ENCODE assay signal across 16 mouse cellular contexts in genomic region chr2:60730929-60731328, GRCm38 (mm10). TPM values are rescaled to one million over a fixed set of nuclear protein-coding genes. Genes with fewer than 3 reads are reported as not detected.
DNase-seq lines count a peak whose midpoint lies in the region; ATAC-seq and TF ChIP-seq lines count a peak whose summit lies in the region.
"Had no signal": no experiment of that assay in that cellular context is flagged by ENCODE, and none has a peak within 500 bp of the region (broad histone marks: within the 10 kb centered on the region; RNA-seq: fewer than 3 reads in every experiment).

No protein-coding gene starts in this region.

- TF ChIP-seq CTCF in spleen, adult 2 months (IDR thresholded peaks at IDR 0.05; ENCODE audit: extremely low read depth, insufficient read depth, insufficient read length, insufficient replicate concordance): 0 out of 2 replicates have a peak, but pooled peaks have one; percentile 14

- H3K4me1 ChIP-seq in kidney, embryonic 16.5 days (ENCODE audit: insufficient read depth, low read length): peaks cover 19% of the 10 kb centered on the region
- peaks cover 15% of the 10 kb centered on the region for H3K4me1 ChIP-seq in kidney, embryonic 14.5 days (ENCODE audit: control insufficient read depth, insufficient read depth, low read length)
- H3K4me1 ChIP-seq in spleen, adult 2 months (ENCODE audit: control insufficient read depth, insufficient read depth, insufficient read length): peaks cover 3% of the 10 kb centered on the region; the same call in 1 of the 2 replicates
- H3K4me1 ChIP-seq: hindbrain, embryonic 12.5 days had no signal

- TF ChIP-seq POLR2A in spleen, adult 2 months (IDR thresholded peaks at IDR 0.05; ENCODE audit: low read depth, low read length): no peak

- H3K27ac ChIP-seq in kidney, embryonic 16.5 days (ENCODE audit: low read length): no peak overlapping the region
- H3K27ac ChIP-seq in kidney, embryonic 14.5 days (ENCODE audit: low read depth, low read length): no peak overlapping the region
- no peak overlapping the region for H3K27ac ChIP-seq in spleen, adult 2 months (ENCODE audit: insufficient read depth, low read length)
- H3K27ac ChIP-seq: hindbrain, embryonic 12.5 days; kidney, postnatal 0 days had no signal

- intact Hi-C loops in heart, postnatal 25 days (cut with DNase I): no loop called here

- DNase-seq in heart, adult 11 months: peak; percentile 41
- DNase-seq in heart, postnatal 25 days (ENCODE audit: low spot score): no peak
- no peak for DNase-seq in spleen, adult 2 months (ENCODE audit: low read depth in 1 of 2, low spot score in 2 of 2)
- DNase-seq in spleen, postnatal 14 days (ENCODE audit: low spot score in 2 of 2): no peak
- no peak for DNase-seq in frontal cortex, postnatal 10 days (ENCODE audit: low spot score in 2 of 2)
- no peak for DNase-seq in frontal cortex, postnatal 36 days (ENCODE audit: low spot score in 2 of 2)
- DNase-seq: adrenal gland, postnatal 14 days; forebrain, postnatal 0 days; right cerebral cortex, adult 18-20 months; thymus, adult 18-20 months had no signal

- no peaks in the 10 kb centered on the region for H3K36me3 ChIP-seq in kidney, embryonic 16.5 days (ENCODE audit: insufficient read depth, low read length)
- H3K36me3 ChIP-seq in kidney, embryonic 14.5 days (ENCODE audit: control insufficient read depth, insufficient read depth, low read length): no peaks in the 10 kb centered on the region
- no peaks in the 10 kb centered on the region for H3K36me3 ChIP-seq in spleen, adult 2 months (ENCODE audit: control insufficient read depth, insufficient read depth, low read length)
- H3K36me3 ChIP-seq: hindbrain, embryonic 12.5 days had no signal

- H3K9me3 ChIP-seq in kidney, embryonic 16.5 days (ENCODE audit: low read length): no peaks in the 10 kb centered on the region
- no peaks in the 10 kb centered on the region for H3K9me3 ChIP-seq in kidney, embryonic 14.5 days (ENCODE audit: control insufficient read depth, low read length)
- H3K9me3 ChIP-seq: hindbrain, embryonic 12.5 days; megakaryocyte, embryonic 14.5 days had no signal

- 49% methylated on average over 6 of the region's 6 CpGs for WGBS in kidney, embryonic 16.5 days
- 56% methylated on average over 6 of the region's 6 CpGs for WGBS in kidney, embryonic 14.5 days
- WGBS in spleen, adult 2 months: 87% methylated on average over 6 of the region's 6 CpGs

- no peak overlapping the region for H3K4me3 ChIP-seq in kidney, embryonic 16.5 days (ENCODE audit: low read length)
- H3K4me3 ChIP-seq in kidney, embryonic 14.5 days (ENCODE audit: low read length): no peak overlapping the region
- H3K4me3 ChIP-seq in spleen, adult 2 months (ENCODE audit: extremely low read depth, insufficient read depth, insufficient read length): no peak overlapping the region
- H3K4me3 ChIP-seq: hindbrain, embryonic 12.5 days; megakaryocyte, embryonic 14.5 days had no signal

- no peak overlapping the region for H3K9ac ChIP-seq in kidney, embryonic 16.5 days (replicated peaks; ENCODE audit: low read length)
- H3K9ac ChIP-seq in kidney, embryonic 14.5 days (ENCODE audit: low read depth, low read length): no peak overlapping the region
- H3K9ac ChIP-seq: forebrain, postnatal 0 days; hindbrain, embryonic 12.5 days had no signal

- 0 out of 2 replicates have a peak, but pooled peaks have one; percentile 61 for ATAC-seq in kidney, embryonic 16.5 days (ENCODE audit: low FRiP score, low TSS enrichment)
- no peak for ATAC-seq in kidney, embryonic 14.5 days (ENCODE audit: low FRiP score, low TSS enrichment)
- ATAC-seq: forebrain, postnatal 0 days had no signal

- H3K27me3 ChIP-seq in kidney, embryonic 16.5 days (ENCODE audit: insufficient read depth, low read length): no peaks in the 10 kb centered on the region
- no peaks in the 10 kb centered on the region for H3K27me3 ChIP-seq in kidney, embryonic 14.5 days (ENCODE audit: control insufficient read depth, insufficient read depth, low read length)
- H3K27me3 ChIP-seq in spleen, adult 2 months (ENCODE audit: control insufficient read depth, insufficient read depth, low read length): no peaks in the 10 kb centered on the region
- H3K27me3 ChIP-seq: hindbrain, embryonic 12.5 days had no signal

- H3K4me2 ChIP-seq in kidney, embryonic 16.5 days (replicated peaks; ENCODE audit: low read depth, low read length): no peak overlapping the region
- H3K4me2 ChIP-seq in kidney, embryonic 14.5 days (replicated peaks; ENCODE audit: low read depth, low read length): no peak overlapping the region
- H3K4me2 ChIP-seq: hindbrain, embryonic 12.5 days had no signal

RNA-seq across cellular contexts. Expression of gene Itgb6, which starts 8.5 kb away (rescaled TPM):
- total RNA-seq in heart, postnatal 25 days (2021): 10 to 100 TPM; 23.0 to 25.0 TPM
- 25.6 and 26.6 TPM in 2 replicates for polyA plus RNA-seq in kidney, embryonic 16.5 days (2015; fragmentation: Nextera tagmentation; extraction: Ambion mirVana)
- polyA plus RNA-seq in kidney, embryonic 14.5 days (2014; fragmentation: Nextera tagmentation; extraction: Ambion mirVana): 3.4 and 8.9 TPM in 2 replicates
- 0.01 TPM in 1 of 2 replicates, not detected in the other for polyA plus RNA-seq in spleen, adult 2 months (2012; rRNA removed)
- total RNA-seq: adrenal gland, postnatal 14 days; neutrophil, adult 5-6 weeks had no signal
- polyA plus RNA-seq: forebrain, postnatal 0 days had no signal
